Mouse (Mus musculus): ENCODE results near the gene Mmel1.

- TF ChIP-seq CTCF (IDR thresholded peaks at IDR 0.05; ENCODE audit: insufficient read depth, low read length): no peak
- no peak for TF ChIP-seq POLR2A (IDR thresholded peaks at IDR 0.05; ENCODE audit: borderline replicate concordance, extremely low read depth, low read depth, low read length)
These were observed 14.6 kb upstream of the Mmel1 start for GRCm38 (mm10) chr4:154854676-154855345.
